Mouse (Mus musculus): ENCODE data around the gene Tbc1d10c. TPM values are rescaled to one million over a fixed set of nuclear protein-coding genes. Genes with fewer than 3 reads are reported as not detected.
A peak's percentile ranks its signal among the peaks of the same experiment; 100 is the strongest.

Tbc1d10c gene
- 1 to 10 TPM; 2.1 to 2.4 TPM for total RNA-seq (2021)

DNA sequence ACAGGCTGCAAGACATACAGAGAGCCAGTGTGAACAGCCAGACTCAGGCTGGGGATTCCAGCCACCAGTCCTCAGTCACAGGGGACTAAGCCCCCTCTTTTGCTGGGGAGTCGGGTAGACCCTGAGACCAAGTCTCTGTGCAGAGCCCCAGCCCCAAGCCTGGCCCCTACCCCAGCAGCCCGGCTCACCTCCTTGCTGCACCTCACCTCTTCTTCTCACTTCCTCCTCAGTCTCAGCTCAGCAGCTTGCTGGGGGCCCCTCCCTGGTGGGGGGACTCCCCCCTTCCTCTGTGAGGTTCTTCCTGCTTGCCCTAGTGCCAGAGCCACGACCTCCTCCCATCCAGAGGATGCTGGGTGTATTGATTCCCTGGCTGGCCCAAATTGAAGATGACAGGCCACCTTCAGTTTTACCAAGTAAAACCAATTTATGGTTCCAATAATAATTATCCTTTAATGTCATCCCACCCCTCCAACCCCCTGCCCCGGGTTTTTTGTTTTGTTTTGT lies at the start of gene Tbc1d10c:
Gene Tbc1d10c (minus strand): TSS at position 454 of the 504 bp plus-strand sequence.
- intact Hi-C loops (cut with DNase I) = no loop called here

GRCm38 (mm10) chr19:4240247-4240668 lies 49.2 kb upstream of the Tbc1d10c start:
- no peak for DNase-seq
- intact Hi-C loops (cut with DNase I) = no loop called here

More for the DNA sequence above, at the start of gene Tbc1d10c:
- no peak for DNase-seq

- no peak for DNase-seq
- intact Hi-C loops (cut with DNase I) = no loop called here
These were observed 43.5 kb upstream of the Tbc1d10c start for GRCm38 (mm10) chr19:4234548-4234947.

DNA sequence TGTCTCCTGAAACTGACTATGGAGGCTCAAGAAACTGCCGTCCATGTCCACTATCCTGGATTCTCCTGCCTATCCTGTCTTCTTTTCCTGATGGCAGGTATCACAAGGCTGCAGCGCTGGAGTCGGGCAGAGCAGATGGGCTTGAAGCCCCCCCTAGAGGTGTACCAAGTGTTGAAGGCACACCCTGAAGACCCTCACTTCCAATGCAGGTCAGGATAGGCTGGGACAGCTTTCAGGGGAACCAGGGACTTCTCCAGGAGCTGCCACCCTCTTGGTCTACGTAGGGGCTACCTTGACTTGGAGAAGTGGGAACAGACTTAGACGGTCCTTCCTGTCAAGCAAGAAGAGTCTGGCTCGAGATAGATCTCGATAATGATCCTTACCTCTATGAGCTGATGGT lies 41.6 kb upstream of the Tbc1d10c start:
- intact Hi-C loops (cut with DNase I) = no loop called here
- no peak for DNase-seq

GRCm38 (mm10) chr19:4232186-4232572 lies 41.1 kb upstream of the Tbc1d10c start:
- DNase-seq = no peak
- intact Hi-C loops (cut with DNase I) = no loop called here

DNA sequence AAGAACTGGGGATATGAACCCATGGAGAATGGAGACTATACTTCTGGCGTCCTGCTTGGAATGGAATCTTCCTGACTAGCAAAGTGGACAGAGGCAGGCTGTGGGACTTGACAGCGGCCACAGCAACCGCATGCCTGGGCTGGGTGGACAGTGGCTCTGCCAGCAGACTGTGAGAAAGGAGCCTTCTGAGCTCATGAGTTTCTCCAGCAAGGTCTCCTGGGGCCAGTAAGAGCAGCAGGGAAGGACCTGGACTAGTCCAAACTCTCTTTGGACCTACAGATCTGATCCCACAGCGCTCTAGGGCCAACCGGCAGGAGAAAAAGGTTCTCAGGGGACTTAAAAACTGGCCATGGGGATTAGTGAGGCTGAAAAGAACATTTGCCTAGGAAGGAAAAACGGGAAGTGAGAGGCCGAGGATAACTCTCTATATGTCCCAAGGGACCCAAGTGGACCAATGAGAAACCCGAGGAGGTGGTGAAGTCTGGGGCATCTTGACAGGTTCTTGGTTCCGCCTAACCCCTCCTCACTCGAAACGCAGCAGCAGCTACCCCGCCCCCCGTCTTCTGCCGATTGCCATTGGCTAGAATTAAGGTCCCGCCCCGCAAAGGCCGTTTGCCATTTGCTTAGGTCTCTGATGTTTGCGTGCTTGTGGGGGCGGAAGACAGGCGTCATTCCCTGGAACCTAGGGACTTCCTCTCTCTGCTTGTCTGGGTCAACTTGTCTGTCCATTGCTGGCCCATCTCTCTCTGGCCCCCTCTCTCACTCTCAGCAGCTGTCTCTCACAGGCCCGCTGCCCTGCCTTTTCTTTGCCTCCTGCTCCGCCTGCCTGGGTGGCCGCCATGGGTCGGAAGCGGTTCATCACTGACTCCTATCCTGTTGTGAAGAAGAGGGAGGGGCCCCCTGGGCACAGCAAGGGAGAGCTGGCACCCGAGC lies 40.4 kb upstream of the Tbc1d10c start, which contains the start of gene Pold4:
Gene Pold4 (plus strand): TSS at position 647 of the 933 bp plus-strand sequence.
- intact Hi-C loops (cut with DNase I) = no loop called here
- peak; percentile 97 for DNase-seq

DNA sequence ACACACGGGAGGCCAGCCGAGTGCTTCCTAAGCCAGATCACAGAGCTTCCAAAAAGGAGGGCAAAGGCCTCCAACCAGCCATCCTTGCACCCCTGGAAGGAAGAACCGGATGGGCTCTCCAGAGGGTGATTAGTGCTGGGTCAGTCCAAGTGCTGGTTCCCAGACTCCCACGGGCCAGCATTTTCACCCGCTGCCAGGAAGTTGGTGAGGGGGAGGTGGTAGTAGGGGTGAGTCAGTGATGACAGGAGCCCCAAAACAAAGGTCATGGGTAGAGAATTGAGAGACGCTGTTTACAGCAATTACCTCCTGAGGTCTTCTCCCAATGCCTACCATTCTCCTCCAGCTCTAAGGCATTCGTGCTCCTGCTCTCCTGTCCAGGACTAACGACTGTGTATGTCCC lies 39.3 kb upstream of the Tbc1d10c start:
- DNase-seq = no peak
- intact Hi-C loops (cut with DNase I) = no loop called here

DNA sequence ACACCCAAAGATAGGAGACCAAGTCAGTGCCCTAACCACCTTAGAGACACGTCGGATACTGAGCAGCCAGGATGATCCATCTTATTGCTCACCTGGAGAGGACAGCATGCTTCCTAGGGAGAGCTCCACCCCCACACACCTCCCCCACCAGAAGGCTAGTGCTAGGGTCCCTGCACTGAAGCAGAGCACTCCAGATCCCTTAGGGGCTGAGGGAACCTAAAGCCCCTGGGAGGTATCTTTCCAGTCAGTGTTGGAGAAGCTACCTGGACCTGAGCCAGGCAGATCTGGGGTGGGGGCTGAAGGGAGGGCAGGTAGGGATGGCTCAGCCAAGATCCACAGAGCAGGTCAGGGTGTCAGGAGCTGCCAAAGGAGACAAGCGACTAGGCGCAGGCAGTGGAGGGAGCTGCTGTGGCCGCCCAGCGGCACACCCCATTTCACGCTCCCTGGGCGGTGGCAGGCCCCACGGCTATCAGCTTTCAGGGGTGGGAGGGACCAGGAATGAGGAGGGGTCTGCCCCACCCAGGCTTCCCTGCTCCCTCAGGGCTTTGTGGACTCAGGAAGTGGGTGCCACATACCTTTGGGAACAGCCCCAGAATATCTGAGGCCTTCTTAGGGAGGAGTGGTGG lies 38.5 kb upstream of the Tbc1d10c start:
- DNase-seq = no peak
- intact Hi-C loops (cut with DNase I) = no loop called here

DNA sequence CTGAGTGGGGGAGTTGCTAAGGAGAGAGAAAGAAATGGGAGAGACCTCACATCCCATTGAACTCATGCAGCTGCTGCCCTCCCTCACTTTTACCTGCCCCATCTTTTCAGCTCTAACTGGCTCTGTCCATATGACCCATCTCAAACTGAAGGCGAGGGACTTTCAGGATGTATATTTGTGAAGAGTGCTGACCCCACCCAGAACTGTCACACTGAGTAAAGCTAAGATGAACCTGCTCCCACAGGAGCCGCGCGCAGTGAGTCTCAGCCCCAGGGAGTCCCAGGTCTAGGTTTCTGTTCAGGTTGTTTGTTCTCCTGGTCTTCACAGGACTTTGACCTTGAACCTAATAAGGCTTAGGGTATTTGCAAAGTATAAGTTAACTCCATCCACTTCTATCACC lies 37.8 kb upstream of the Tbc1d10c start:
- intact Hi-C loops (cut with DNase I) = no loop called here
- no peak for DNase-seq

DNA sequence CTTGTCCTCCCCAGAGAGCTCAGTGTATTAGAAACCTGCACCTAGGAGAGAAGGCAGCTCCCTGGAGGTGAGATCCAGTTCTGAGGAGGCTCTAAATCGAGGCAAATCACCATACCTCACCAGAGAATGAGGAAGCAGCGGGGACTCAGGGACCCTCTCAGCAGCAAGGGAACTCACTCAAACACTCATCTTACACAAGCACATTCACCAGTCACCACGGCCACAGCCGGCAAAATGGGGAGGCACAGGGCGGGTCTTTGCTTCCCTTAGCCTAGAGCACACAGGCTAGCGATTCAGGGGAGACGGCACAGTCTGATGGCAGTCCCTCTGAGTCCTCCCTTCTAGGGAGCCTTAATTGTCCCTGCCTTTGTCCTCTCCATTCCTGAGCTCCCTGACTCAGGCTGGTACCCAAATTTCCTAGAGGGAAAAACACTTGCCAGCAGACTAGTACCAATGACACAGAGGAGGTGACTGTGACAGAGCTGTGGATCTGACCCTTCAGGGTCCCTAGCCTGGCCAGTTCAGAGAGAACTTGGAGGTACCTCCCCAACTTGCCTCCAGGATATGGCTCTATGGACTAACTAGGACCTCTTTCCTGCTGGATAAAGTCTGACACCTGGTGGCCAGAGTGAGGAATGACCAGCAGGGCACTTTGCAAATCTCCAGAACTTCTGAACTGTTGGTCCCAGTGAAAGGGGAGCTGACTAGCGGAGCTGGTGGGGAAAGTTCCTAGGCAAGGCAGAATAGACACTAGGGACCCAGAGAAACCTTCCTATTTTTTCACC lies 37.0 kb upstream of the Tbc1d10c start:
- DNase-seq = peak; percentile 61
- intact Hi-C loops (cut with DNase I) = no loop called here

GRCm38 (mm10) chr19:4227446-4227845 lies 36.4 kb upstream of the Tbc1d10c start:
- intact Hi-C loops (cut with DNase I) = no loop called here
- DNase-seq = no peak

DNA sequence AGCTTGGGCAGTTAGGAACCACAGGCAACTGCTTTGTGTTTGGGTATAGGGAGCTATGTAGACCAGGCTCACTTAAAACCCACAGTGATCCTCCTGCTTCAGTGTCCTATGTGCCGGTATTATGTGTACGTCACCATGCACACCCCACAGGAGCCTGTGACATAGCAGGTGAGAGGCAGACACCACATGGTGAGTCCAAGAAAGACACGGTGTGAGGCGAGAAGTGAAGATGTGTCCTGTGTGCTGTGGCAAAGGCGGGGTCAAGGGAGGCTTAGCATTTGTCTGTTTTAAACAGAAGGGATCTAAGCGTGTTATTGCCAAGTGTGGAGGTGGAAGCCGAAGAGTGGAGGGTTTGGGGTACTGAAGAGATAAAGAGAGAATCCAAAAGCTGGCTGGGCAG lies 35.7 kb upstream of the Tbc1d10c start:
- intact Hi-C loops (cut with DNase I) = no loop called here
- DNase-seq = no peak

DNA sequence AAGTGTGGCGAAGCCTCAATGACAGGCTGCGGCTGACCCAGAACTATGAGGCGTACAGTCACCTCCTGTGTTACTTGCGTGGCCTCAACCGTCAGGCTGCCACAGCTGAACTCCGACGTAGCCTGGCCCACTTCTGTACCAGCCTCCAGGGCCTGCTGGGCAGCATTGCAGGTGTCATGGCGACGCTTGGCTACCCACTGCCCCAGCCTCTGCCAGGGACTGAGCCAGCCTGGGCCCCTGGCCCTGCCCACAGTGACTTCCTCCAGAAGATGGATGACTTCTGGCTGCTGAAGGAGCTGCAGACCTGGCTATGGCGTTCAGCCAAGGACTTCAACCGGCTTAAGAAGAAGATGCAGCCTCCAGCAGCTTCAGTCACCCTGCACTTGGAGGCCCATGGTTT lies 31.1 kb upstream of the Tbc1d10c start:
- DNase-seq = peak; percentile 33
- intact Hi-C loops (cut with DNase I) = no loop called here

DNA sequence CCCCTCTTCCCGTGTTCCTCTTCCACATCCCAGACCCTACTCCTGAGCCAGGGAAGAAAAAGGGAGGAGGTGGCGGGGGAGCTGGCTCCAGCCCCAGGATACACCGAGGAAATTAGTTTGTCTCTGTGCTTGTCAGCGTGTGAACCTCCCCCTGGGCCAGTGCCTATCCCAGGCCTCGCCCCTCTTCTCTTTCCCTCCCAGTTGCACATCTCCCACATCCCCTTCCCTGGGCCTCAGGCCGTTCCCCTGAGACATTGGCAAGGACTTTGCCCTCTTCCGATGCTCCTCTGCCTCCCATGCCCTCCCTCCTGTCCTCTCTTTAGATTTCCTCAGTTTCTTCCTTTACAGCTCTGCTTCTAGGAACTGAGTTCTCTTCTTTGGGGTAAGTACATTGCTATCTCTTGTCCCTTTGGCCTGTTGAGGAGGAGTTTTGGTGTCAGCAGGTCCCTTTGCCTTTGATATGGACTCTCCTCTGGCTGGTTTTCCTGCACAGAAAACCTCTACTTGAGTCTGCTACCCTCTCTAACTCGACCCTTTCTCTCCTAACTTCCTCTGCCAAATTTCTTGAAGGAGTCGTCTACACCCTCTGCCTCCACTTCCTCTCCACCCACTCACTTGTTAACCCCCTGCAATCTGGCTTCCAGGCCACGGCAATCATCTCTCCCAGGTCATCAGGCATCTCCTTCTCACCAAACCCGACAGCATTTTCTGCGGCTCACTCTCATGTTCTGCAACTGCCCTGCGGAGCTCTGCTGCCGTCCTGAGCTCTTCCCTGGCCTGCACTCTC lies 30.1 kb upstream of the Tbc1d10c start:
- intact Hi-C loops (cut with DNase I) = no loop called here
- DNase-seq = no peak

DNA sequence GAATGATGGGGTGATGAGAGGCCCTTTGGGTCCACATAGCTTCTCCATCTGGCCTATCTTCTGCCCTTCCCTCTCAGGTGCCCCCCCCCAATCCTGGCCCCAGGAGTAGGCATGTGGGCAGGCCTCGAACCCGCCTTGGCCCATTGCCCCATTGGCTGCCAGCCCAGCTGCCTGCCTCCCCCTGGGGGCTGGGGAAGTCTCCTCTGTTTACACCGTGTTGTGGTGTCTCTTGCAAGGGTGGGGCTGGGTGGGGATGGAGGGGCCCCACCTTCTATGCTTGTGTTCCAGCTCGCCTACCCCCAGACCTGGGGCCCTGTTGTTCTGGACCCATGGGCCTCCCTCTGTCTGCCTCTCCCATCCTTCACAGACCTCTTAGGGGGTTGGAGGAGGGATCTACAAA lies 29.3 kb upstream of the Tbc1d10c start:
- intact Hi-C loops (cut with DNase I) = no loop called here
- peak; percentile 68 for DNase-seq

DNA sequence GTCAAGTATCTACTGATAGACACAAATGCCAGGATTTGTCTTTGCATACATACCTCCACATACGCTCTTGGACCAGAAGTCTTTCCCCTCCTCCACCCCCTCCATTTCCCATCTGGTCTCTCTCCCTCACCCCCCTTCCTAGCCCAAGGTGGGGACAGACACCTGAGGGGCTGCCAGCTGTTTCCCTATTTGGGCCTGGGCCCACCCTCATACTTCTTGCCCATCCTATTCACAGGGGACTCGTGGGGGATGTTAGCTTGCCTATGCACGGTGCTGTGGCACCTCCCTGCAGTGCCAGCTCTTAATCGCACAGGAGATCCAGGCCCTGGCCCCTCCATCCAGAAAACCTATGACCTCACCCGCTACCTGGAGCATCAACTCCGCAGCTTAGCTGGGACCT lies 28.9 kb upstream of the Tbc1d10c start:
- intact Hi-C loops (cut with DNase I) = loop anchor here (10.0 kb wide), 1 partner anchor 205 kb away; the partner anchor contains the start of gene Ndufv1
- DNase-seq = no peak

- intact Hi-C loops (cut with DNase I) = loop anchor here (10.0 kb wide), 1 partner anchor 204 kb away; the partner anchor contains the start of gene Ndufv1
- no peak for DNase-seq
These were observed 27.7 kb upstream of the Tbc1d10c start for GRCm38 (mm10) chr19:4218784-4219183.

DNA sequence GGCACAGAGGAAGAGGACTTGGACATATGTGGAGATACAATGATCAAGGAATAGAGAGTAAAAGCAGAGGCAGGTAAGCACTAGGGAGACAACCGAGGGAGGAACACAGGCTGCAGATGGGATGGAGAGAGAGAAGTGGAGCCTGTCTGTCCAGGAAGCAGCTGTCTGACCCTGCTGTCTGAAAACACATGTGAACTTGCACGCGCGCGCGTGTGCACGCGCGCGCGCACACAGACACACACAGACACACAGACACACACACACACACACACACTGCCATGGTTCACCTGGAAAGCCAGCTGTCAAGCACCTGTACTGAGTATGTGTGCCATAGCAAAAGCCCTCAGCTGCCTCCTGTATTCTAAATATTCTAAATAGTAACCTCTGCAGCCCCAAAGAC lies 27.2 kb upstream of the Tbc1d10c start:
- intact Hi-C loops (cut with DNase I) = loop anchor here (10.0 kb wide), 1 partner anchor 203 kb away; the partner anchor contains the start of gene Ndufv1
- DNase-seq = no peak

GRCm38 (mm10) chr19:4217855-4218254 lies 26.8 kb upstream of the Tbc1d10c start:
- intact Hi-C loops (cut with DNase I) = loop anchor here (10.0 kb wide), 1 partner anchor 203 kb away; the partner anchor contains the start of gene Ndufv1
- DNase-seq = no peak

- no peak for DNase-seq
- intact Hi-C loops (cut with DNase I) = loop anchor here (10.0 kb wide), 1 partner anchor 202 kb away; the partner anchor contains the start of gene Ndufv1
These were observed 26.1 kb upstream of the Tbc1d10c start for GRCm38 (mm10) chr19:4217140-4217539.

Measured in left cerebral cortex, postnatal 4 days (tissue).